Mouse (Mus musculus): Measurements from ENCODE around the gene Jak3. TPM values are rescaled to one million over a fixed set of nuclear protein-coding genes. Genes with fewer than 3 reads are reported as not detected.

Jak3 gene
- polyA plus RNA-seq, 1 experiment from 2014 or later = 1.6 TPM

- no peaks in the 10 kb centered on the region for H3K9me3 ChIP-seq (ENCODE audit: control insufficient read depth, low read length)
- no peak overlapping the region for H3K4me3 ChIP-seq (ENCODE audit: low read depth, low read length)
- no peak for ATAC-seq (ENCODE audit: insufficient read depth, low FRiP score, low TSS enrichment)
- H3K4me1 ChIP-seq (ENCODE audit: control insufficient read depth, insufficient read depth, low read length) = peaks cover 17% of the 10 kb centered on the region
- H3K27ac ChIP-seq (ENCODE audit: low read depth, low read length) = no peak overlapping the region
- no peaks in the 10 kb centered on the region for H3K36me3 ChIP-seq (ENCODE audit: control insufficient read depth, insufficient read depth, low read length)
- H3K4me2 ChIP-seq (ENCODE audit: low read depth) = no peak overlapping the region
- H3K9ac ChIP-seq (ENCODE audit: low read length) = no peak overlapping the region
- no peak for DNase-seq (ENCODE audit: low spot score)
- H3K27me3 ChIP-seq (ENCODE audit: control insufficient read depth, insufficient read depth, low read length) = no peaks in the 10 kb centered on the region
- 61% methylated on average over 4 of the region's 4 CpGs for WGBS
Observed at GRCm38 (mm10) chr8:71719218-71719617, 43.1 kb downstream of the Jak3 start.

- H3K27ac ChIP-seq (ENCODE audit: low read depth, low read length) = no peak overlapping the region
- WGBS = 31% methylated on average over 7 of the region's 7 CpGs
Observed at GRCm38 (mm10) chr8:71719928-71720457, 43.9 kb downstream of the Jak3 start.

GRCm38 (mm10) chr8:71723047-71723551, 47.0 kb downstream of the Jak3 start:
- Histone ChIP-seq H3K4me1 (ENCODE audit: control insufficient read depth, insufficient read depth, low read length) (peaks cover 20% of the 10 kb centered on the region), H3K27me3 (ENCODE audit: control insufficient read depth, insufficient read depth, low read length) (0 out of 2 replicates have a peak, but pooled peaks cover 3% of the 10 kb centered on the region), H3K4me2 (ENCODE audit: low read depth) (no peak overlapping the region), H3K4me3 (ENCODE audit: low read depth, low read length) (no peak overlapping the region), H3K9ac (ENCODE audit: low read length) (no peak overlapping the region), H3K9me3 (ENCODE audit: control insufficient read depth, low read length) (no peaks in the 10 kb centered on the region), H3K36me3 (ENCODE audit: control insufficient read depth, insufficient read depth, low read length) (no peaks in the 10 kb centered on the region), H3K27ac (ENCODE audit: low read depth, low read length) (no peak overlapping the region)
- 64% methylated on average over 14 of the region's 14 CpGs for WGBS
- DNase-seq (ENCODE audit: low spot score) (no peak), ATAC-seq (ENCODE audit: insufficient read depth, low FRiP score, low TSS enrichment) (no peak)

More at GRCm38 (mm10) chr8:71719928-71720457, 43.9 kb downstream of the Jak3 start:
- Histone ChIP-seq H3K4me3 (ENCODE audit: low read depth, low read length) (no peak overlapping the region), H3K36me3 (ENCODE audit: control insufficient read depth, insufficient read depth, low read length) (no peaks in the 10 kb centered on the region), H3K4me1 (ENCODE audit: control insufficient read depth, insufficient read depth, low read length) (peaks cover 18% of the 10 kb centered on the region), H3K27me3 (ENCODE audit: control insufficient read depth, insufficient read depth, low read length) (no peaks in the 10 kb centered on the region), H3K4me2 (ENCODE audit: low read depth) (no peak overlapping the region), H3K9ac (ENCODE audit: low read length) (no peak overlapping the region), H3K9me3 (ENCODE audit: control insufficient read depth, low read length) (no peaks in the 10 kb centered on the region)
- peak; percentile 88 for DNase-seq (ENCODE audit: low spot score)
- peak; percentile 76 for ATAC-seq (ENCODE audit: insufficient read depth, low FRiP score, low TSS enrichment)

GRCm38 (mm10) chr8:71724389-71724788, 48.3 kb downstream of the Jak3 start:
- Histone ChIP-seq H3K27ac (ENCODE audit: low read depth, low read length) (no peak overlapping the region), H3K27me3 (ENCODE audit: control insufficient read depth, insufficient read depth, low read length) (0 out of 2 replicates have a peak, but pooled peaks cover 3% of the 10 kb centered on the region), H3K4me3 (ENCODE audit: low read depth, low read length) (no peak overlapping the region), H3K4me2 (ENCODE audit: low read depth) (peak overlapping the region; percentile 84; the same call in 1 of the 2 replicates), H3K9me3 (ENCODE audit: control insufficient read depth, low read length) (no peaks in the 10 kb centered on the region), H3K9ac (ENCODE audit: low read length) (no peak overlapping the region), H3K36me3 (ENCODE audit: control insufficient read depth, insufficient read depth, low read length) (no peaks in the 10 kb centered on the region), H3K4me1 (ENCODE audit: control insufficient read depth, insufficient read depth, low read length) (peaks cover 19% of the 10 kb centered on the region)
- ATAC-seq (ENCODE audit: insufficient read depth, low FRiP score, low TSS enrichment) = no peak
- WGBS = 60% methylated on average over 4 of the region's 4 CpGs
- DNase-seq (ENCODE audit: low spot score) = no peak

- Histone ChIP-seq H3K4me1 (ENCODE audit: control insufficient read depth, insufficient read depth, low read length) (peaks cover 11% of the 10 kb centered on the region), H3K9me3 (ENCODE audit: control insufficient read depth, low read length) (no peaks in the 10 kb centered on the region), H3K27me3 (ENCODE audit: control insufficient read depth, insufficient read depth, low read length) (0 out of 2 replicates have a peak, but pooled peaks cover 3% of the 10 kb centered on the region), H3K27ac (ENCODE audit: low read depth, low read length) (0 out of 2 replicates have a peak within 1 kb of the TSS, but pooled peaks have one; percentile 14), H3K9ac (ENCODE audit: low read length) (peak within 1 kb of the TSS; percentile 74), H3K4me2 (ENCODE audit: low read depth) (peak within 1 kb of the TSS; percentile 84), H3K4me3 (ENCODE audit: low read depth, low read length) (peak within 1 kb of the TSS; percentile 64), H3K36me3 (ENCODE audit: control insufficient read depth, insufficient read depth, low read length) (no peaks in the 10 kb centered on the region)
- under 1% methylated on average over 44 of the region's 54 CpGs for WGBS
- DNase-seq (ENCODE audit: low spot score) = peak; percentile 89
- peak; percentile 81 for ATAC-seq (ENCODE audit: insufficient read depth, low FRiP score, low TSS enrichment)
Observed at GRCm38 (mm10) chr8:71725122-71725924, 49.2 kb downstream of the Jak3 start, which contains the start of gene Fcho1. Fcho1 (minus strand) TSS chr8:71725716.

GRCm38 (mm10) chr8:71728240-71728785, 52.2 kb downstream of the Jak3 start:
- peak overlapping the region; percentile 53 for H3K4me2 ChIP-seq (ENCODE audit: low read depth)
- H3K27me3 ChIP-seq (ENCODE audit: control insufficient read depth, insufficient read depth, low read length) = 0 out of 2 replicates have a peak, but pooled peaks cover 3% of the 10 kb centered on the region
- H3K27ac ChIP-seq (ENCODE audit: low read depth, low read length) = no peak overlapping the region
- H3K4me1 ChIP-seq (ENCODE audit: control insufficient read depth, insufficient read depth, low read length) = 0 out of 2 replicates have a peak, but pooled peaks cover 3% of the 10 kb centered on the region
- H3K36me3 ChIP-seq (ENCODE audit: control insufficient read depth, insufficient read depth, low read length) = no peaks in the 10 kb centered on the region
- H3K4me3 ChIP-seq (ENCODE audit: low read depth, low read length) = peak overlapping the region; percentile 19
- 5% methylated on average over 20 of the region's 21 CpGs for WGBS
- DNase-seq (ENCODE audit: low spot score) (peak; percentile 49), ATAC-seq (ENCODE audit: insufficient read depth, low FRiP score, low TSS enrichment) (peak; percentile 46)
- peak overlapping the region; percentile 12; the same call in 1 of the 2 replicates for H3K9ac ChIP-seq (ENCODE audit: low read length)
- no peaks in the 10 kb centered on the region for H3K9me3 ChIP-seq (ENCODE audit: control insufficient read depth, low read length)

- 0 out of 2 replicates have a peak, but pooled peaks cover 3% of the 10 kb centered on the region for H3K27me3 ChIP-seq (ENCODE audit: control insufficient read depth, insufficient read depth, low read length)
- ATAC-seq (ENCODE audit: insufficient read depth, low FRiP score, low TSS enrichment) = no peak
- 5% methylated on average over 13 of the region's 16 CpGs for WGBS
- H3K36me3 ChIP-seq (ENCODE audit: control insufficient read depth, insufficient read depth, low read length) = no peaks in the 10 kb centered on the region
- 0 out of 2 replicates have a peak, but pooled peaks cover 3% of the 10 kb centered on the region for H3K4me1 ChIP-seq (ENCODE audit: control insufficient read depth, insufficient read depth, low read length)
- H3K9ac ChIP-seq (ENCODE audit: low read length) = no peak overlapping the region; the same call in 1 of the 2 replicates
- H3K27ac ChIP-seq (ENCODE audit: low read depth, low read length) = no peak overlapping the region
- H3K4me3 ChIP-seq (ENCODE audit: low read depth, low read length) = peak overlapping the region; percentile 19; the same call in 1 of the 2 replicates
- H3K9me3 ChIP-seq (ENCODE audit: control insufficient read depth, low read length) = no peaks in the 10 kb centered on the region
- H3K4me2 ChIP-seq (ENCODE audit: low read depth) = peak overlapping the region; percentile 53
- no peak for DNase-seq (ENCODE audit: low spot score)
Observed at GRCm38 (mm10) chr8:71728826-71729620, 52.9 kb downstream of the Jak3 start.

- Histone ChIP-seq H3K4me3 (ENCODE audit: low read depth, low read length) (no peak overlapping the region), H3K27me3 (ENCODE audit: control insufficient read depth, insufficient read depth, low read length) (no peaks in the 10 kb centered on the region), H3K4me2 (ENCODE audit: low read depth) (no peak overlapping the region), H3K9me3 (ENCODE audit: control insufficient read depth, low read length) (no peaks in the 10 kb centered on the region), H3K27ac (ENCODE audit: low read depth, low read length) (no peak overlapping the region), H3K36me3 (ENCODE audit: control insufficient read depth, insufficient read depth, low read length) (no peaks in the 10 kb centered on the region), H3K9ac (ENCODE audit: low read length) (no peak overlapping the region), H3K4me1 (ENCODE audit: control insufficient read depth, insufficient read depth, low read length) (no peaks in the 10 kb centered on the region)
- ATAC-seq (ENCODE audit: insufficient read depth, low FRiP score, low TSS enrichment) = no peak
- 55% methylated on average over 3 of the region's 3 CpGs for WGBS
- peak; percentile 50 for DNase-seq (ENCODE audit: low spot score)
Observed at GRCm38 (mm10) chr8:71731652-71732230, 55.6 kb downstream of the Jak3 start.
